Mouse (Mus musculus) heart, postnatal 36 days (tissue): Measurements from ENCODE around the gene Tff1. TPM values are rescaled to one million over a fixed set of nuclear protein-coding genes. Genes with fewer than 3 reads are reported as not detected.

Source experiments
- DNase-seq, 2 experiments: peaks; one replicate each; pipeline ENCODE4 v3.0.0; 2021 to 2022
- intact Hi-C: fragments of 180-260 bp; cut with DNase I; formaldehyde crosslinking; loops from one replicate; pipeline ENCODE4 v1.15.1; 2025
- total RNA-seq, 2 experiments: library from RNA; stranded (reverse); gene quantifications; 2 replicates each; pipeline ENCODE4 v1.2.3; 2021

Tff1 gene
- total RNA-seq, result not detected

GRCm38 (mm10) chr17:31165127-31165526 is at the start of gene Tff1:
Gene Tff1 (minus strand): TSS chr17:31165277.
- intact Hi-C loops, result no loop called here
- no peak for DNase-seq

DNA sequence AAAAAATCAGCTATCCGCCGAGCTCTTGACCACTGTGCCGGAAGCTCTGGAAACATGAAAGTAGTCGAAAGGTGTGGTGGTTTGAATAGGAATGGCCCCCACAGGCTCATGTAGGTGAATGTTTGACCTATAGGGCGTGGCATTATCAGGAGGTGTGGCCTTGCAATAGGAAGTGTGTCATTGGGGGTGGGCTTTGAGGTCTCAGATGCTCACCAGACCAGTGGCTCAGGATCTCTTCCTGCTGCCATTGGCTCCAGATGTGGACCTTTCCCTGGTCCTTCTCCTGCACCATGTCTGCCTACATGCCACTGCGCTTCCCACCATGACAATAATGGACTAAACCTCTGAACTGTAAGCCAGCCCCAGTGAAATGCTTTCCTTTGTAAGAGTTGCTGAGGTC is 46.8 kb upstream of the Tff1 start:
- intact Hi-C loops, result no loop called here
- DNase-seq, result no peak

GRCm38 (mm10) chr17:31210299-31210698 is 45.2 kb upstream of the Tff1 start:
- DNase-seq, result no peak
- intact Hi-C loops, result no loop called here

DNA sequence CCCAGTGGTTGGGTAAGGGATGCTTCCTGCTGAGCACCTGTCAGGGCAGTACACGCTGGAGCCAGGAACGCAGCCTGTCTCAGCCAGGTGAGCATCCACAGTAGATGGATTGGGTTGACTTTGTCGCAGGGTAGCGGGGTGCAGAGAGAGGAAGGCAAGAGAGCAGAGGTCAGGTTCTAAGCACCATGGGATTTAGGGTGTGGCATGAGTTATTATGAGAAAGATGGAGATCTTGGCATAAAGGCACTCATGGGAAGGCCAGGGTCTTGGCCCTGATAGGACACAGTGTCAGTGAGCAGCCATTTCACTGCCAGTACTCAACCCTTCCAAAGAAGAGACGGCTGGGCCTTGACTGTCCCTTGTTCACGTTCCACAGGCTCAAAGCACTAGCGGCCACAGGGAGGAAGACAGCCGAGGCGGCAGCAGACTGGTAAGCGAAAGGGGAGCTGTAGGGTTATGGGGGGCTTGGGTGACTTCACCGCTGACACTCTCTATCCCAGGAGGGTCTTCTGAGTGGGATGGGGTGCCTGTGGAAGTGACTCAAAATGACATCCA is 44.4 kb upstream of the Tff1 start:
- intact Hi-C loops, result no loop called here

GRCm38 (mm10) chr17:31208654-31209053 is 43.6 kb upstream of the Tff1 start:
- intact Hi-C loops, result no loop called here
- DNase-seq, result no peak

More for the DNA sequence above, 44.4 kb upstream of the Tff1 start:
- no peak for DNase-seq

DNA sequence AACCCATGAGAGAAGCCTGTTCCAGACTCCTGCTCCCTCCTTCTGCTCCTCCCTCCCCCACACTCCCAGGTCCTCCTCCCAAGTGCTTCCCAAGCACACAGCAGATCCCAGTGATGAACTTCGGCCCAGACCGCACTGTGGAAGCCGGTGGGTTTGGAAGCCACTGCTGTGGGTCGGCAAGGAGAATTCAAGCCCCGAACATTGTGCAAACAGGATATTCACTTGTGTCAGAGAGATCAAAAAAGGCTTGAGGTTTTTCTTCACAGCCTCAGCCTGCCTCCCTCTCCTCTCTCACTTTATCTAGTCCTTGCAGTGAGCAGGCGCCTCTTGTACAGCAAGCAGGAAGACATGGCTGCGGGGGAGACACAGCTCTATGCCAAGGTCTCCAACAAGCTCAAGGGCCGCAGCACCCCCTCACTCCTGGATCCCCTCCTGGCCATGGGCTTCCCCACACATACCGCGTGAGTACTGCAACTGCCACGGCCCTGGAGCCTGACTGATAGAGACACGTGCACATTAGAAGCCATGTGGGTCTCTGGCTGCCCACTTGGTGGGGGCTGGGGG is 42.8 kb upstream of the Tff1 start, which contains the start of gene Ubash3a:
Ubash3a (plus strand) TSS at position 103 of the 564 bp plus-strand sequence.
- intact Hi-C loops, result no loop called here
- DNase-seq, result no peak

GRCm38 (mm10) chr17:31198877-31199276 is 33.8 kb upstream of the Tff1 start, which contains the start of gene Tmprss3:
Gene Tmprss3 (minus strand): TSS chr17:31198977.
- DNase-seq, result no peak
- intact Hi-C loops, result no loop called here

- DNase-seq, result no peak
- intact Hi-C loops, result no loop called here
These were observed 31.2 kb upstream of the Tff1 start for GRCm38 (mm10) chr17:31196283-31196682.

DNA sequence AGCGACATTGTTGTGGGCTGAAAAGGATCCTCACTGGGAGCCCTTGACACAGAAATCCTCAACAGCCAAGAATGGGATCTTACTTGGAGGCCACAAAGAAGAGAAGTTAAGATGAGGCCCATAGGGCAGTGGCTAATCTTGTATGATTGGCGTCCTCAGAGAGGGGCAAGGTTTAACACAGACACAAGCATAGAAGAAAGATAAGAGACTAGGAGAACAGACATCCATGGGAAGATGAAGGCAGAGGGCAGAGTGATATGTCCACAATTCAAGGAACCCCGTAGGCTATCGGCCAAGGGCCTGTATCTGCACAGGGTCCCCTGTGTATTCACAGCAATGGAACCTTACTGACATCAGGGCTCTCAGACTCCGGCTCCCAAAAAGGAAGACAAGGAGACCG is 30.1 kb upstream of the Tff1 start:
- intact Hi-C loops, result no loop called here
- no peak for DNase-seq

DNA sequence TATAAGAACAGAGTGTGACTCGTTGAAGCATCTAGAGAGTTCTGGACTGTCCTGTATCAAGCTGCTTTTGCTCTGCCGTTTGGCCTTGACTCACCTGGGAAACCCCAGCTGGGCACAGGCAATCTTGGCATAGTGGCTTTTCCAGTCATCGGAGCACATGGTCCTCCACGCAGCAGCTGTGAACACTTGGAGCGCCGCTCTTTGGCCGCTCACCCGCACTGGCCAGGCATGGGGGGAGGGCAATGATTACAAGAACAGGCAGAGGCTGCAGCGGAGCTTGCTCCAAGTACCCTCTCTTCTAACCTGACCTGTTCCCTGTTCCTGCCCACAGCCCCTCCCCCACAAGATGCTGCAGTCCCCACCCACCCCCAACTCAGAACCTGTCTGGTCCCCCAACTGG is 28.3 kb upstream of the Tff1 start:
- no peak for DNase-seq
- intact Hi-C loops, result no loop called here

DNA sequence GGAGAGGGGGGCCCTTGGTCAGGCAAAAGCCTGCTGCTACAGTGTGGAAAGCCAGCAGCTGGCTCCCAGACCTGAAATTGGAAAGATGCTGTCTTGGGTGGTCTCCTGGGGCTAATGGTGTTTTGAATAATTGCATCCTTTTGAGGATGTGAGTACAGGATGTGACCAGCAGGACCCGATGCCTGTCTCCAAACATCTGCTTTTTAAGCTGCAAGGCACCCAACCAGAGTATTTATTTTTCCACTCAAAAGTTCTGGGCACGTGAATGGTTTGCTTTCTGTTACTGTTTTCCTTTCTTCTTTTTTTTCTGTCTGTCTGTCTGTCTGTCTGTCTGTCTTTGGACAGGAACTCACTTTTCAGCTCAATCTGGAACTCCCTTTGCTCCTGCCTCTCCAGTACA is 27.6 kb upstream of the Tff1 start:
- DNase-seq, result no peak
- intact Hi-C loops, result no loop called here

GRCm38 (mm10) chr17:31191825-31192224 is 26.7 kb upstream of the Tff1 start:
- no peak for DNase-seq
- intact Hi-C loops, result no loop called here

- intact Hi-C loops, result loop anchor here (1.0 to 5.0 kb wide), 3 partner anchors 49 to 176 kb away; no protein-coding TSS in a partner anchor
- DNase-seq, result peak; percentile 58 to 68
These were observed 22.3 kb upstream of the Tff1 start for GRCm38 (mm10) chr17:31187370-31187769.

- DNase-seq, result no peak
- intact Hi-C loops, result no loop called here
These were observed 19.4 kb upstream of the Tff1 start for GRCm38 (mm10) chr17:31184269-31184990.

DNA sequence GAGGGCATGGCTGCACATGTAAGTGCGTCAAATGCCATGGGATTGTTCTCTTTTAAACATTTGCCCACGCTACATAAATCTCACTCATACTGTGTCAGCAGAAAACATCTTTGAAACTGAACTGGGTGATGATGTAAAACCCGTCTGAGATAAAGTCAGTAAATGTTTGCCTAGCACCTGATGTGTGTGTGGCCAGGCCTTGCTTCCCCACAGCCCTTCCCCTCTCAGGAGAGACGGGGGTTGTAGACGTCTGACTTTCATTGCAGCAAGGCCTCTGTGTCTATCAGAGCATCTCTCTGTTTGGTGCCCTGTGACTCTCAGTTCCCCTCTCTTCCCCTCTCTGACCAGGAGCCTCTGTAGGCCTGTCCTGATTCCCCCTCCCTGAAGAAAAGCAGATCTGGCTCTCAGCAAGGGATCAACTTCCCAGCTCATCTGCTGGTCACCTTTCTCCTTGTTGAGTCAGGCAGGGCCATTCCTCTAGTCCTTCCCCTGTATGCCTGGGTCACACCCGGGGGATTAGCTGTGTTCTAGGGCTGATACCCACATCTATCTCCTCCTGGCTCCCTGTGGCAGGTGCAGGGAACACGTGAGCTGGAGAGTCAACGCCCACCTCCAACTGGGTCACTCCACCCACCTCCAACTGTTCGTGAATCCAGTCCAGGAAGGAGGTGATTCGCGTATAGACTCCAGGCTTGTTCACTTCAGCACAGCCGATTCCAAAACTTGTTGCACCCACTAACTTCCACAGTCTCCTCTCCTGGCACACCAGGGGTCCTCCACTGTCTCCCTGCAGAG is 18.3 kb upstream of the Tff1 start:
- intact Hi-C loops, result no loop called here
- DNase-seq, result no peak

- no peak for DNase-seq
- intact Hi-C loops, result no loop called here
These were observed 16.4 kb upstream of the Tff1 start for GRCm38 (mm10) chr17:31181490-31181889.

DNA sequence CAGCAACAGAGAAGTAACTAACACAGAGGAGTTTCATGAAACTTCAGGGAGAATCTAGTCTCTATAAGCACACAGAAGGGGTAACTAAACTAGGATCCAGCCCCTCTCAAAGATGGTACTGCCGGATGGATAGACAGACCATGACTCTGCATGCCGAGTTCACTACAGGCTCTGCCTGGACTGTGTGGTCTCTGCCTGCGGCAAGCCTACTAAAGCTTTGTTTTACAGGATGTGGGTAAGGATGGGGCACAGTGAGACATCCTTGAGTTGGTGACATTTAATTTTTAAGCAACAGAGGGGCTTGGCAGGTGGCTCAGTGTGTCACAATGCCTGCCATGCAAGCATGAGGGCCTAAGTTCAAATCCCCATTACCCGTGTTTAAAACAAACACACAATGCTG is 11.2 kb upstream of the Tff1 start:
- DNase-seq, result no peak
- intact Hi-C loops, result no loop called here

- intact Hi-C loops, result no loop called here
- no peak for DNase-seq
These were observed 4.7 kb upstream of the Tff1 start for GRCm38 (mm10) chr17:31169796-31170195.

DNA sequence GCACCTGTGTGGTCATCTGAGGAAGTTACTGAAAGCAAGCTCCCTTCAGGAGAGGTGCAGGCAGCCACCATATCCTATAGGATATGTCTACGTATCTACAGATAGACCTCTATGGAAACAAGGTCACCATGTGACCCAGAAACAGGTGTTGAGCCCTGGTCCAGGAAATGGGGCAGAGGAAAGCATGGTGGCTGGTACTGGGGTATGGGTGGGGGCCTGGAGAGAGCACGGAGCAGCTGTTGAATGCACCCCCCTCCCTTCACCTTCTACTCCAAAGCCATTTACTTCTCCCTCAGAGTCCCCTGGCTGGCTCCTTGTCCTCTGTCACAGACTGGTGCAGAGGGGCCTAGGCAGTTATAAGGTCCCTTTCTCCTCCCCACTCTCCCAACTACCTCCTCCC is 1.3 kb downstream of the Tff1 start:
- intact Hi-C loops, result no loop called here
- no peak for DNase-seq

GRCm38 (mm10) chr17:31162607-31163006 is 2.5 kb downstream of the Tff1 start:
- intact Hi-C loops, result no loop called here
- DNase-seq, result no peak

DNA sequence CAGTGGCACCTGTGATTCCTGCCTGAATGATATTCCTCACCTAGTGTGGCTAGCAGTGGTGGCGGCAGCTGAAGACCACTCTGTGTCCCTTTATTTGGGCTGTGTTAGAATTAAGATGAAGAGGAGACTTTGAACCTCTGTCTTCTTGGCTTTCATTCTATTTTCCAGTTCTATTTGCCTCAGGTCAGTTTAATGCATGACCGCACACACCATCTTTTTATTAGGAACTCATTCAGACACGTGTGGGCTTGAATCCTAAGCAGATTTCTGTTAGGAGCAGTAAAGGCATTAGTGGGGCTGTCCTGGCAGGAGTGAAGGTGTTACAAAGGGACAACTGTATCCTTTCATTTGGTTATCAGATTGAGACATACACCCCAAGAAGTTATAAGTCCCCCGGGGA is 4.8 kb downstream of the Tff1 start:
- DNase-seq, result no peak
- intact Hi-C loops, result no loop called here
